Mouse (Mus musculus): Measurements from ENCODE around the gene Wnk1.

DNA sequence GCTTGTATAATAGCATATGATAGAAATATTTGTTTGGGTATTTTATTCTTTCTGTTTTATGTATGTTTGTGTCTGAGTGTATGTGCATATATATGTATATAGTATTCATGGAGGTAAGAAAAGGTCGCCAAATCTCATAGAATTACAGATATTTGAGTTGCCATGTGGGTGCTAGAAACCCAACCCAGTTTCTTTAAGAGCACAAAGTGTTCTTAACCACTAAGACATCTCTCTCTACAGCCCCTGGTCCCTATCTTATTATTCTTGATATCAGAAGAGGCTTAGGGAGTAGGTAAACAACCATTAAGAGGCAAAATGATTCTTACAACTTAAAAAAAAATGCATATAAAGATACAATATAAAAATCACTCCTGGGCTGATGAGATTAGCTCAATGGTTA, 27.0 kb downstream of the Wnk1 start:
- TF ChIP-seq CTCF (IDR thresholded peaks at IDR 0.05; ENCODE audit: borderline replicate concordance, insufficient read depth, low read depth, low read length) (no peak), POLR2A (IDR thresholded peaks at IDR 0.05; ENCODE audit: borderline replicate concordance, insufficient read depth, low read length) (no peak)

Data from cerebellum, adult 2 months (tissue).